In genomic region chr10:12869029-12869671, GRCm38 (mm10) we compare ENCODE assay signal across 7 mouse cellular contexts. TPM values are rescaled to one million over a fixed set of nuclear protein-coding genes. Genes with fewer than 3 reads are reported as not detected.
A peak's percentile ranks its signal among the peaks of the same experiment; 100 is the strongest.
DNase-seq lines count a peak whose midpoint lies in the region; ATAC-seq lines count a peak whose summit lies in the region.

Gene Utrn, minus strand, starts transcription at chr10:12869365.

- ATAC-seq in common myeloid progenitor, adult 5-6 weeks (replicated peaks; ENCODE audit: low read depth, poor library complexity, severe bottlenecking) = peak; percentile 34
- ATAC-seq in midbrain, embryonic 12.5 days (ENCODE audit: low FRiP score, low read depth) = peak; percentile 90

- WGBS in limb, embryonic 10.5 days = under 1% methylated on average over 77 of the region's 77 CpGs
- under 1% methylated on average over 77 of the region's 77 CpGs for WGBS in midbrain, embryonic 12.5 days

- peak within 1 kb of the TSS; percentile 99 for H3K27ac ChIP-seq in limb, embryonic 10.5 days
- peak within 1 kb of the TSS; percentile 68 for H3K27ac ChIP-seq in midbrain, embryonic 12.5 days (replicated peaks)

- H3K4me2 ChIP-seq in midbrain, embryonic 12.5 days (replicated peaks) = peak within 1 kb of the TSS; percentile 96

- DNase-seq in adipocyte (ENCODE audit: low spot score) = peak; percentile 86
- peak; percentile 83 for DNase-seq in gastrocnemius, postnatal 10 days
- peak; percentile 82 for DNase-seq in induced T-regulatory cell, adult 2 months (ENCODE audit: low read depth)
- peak; percentile 90 for DNase-seq in limb, embryonic 10.5 days (ENCODE audit: low spot score)
- peak; percentile 45 to 60 for DNase-seq in spleen, adult 18-20 months

- no peaks in the 10 kb centered on the region for H3K9me3 ChIP-seq in limb, embryonic 10.5 days (replicated peaks)
- H3K9me3 ChIP-seq in midbrain, embryonic 12.5 days = no peaks in the 10 kb centered on the region

- H3K27me3 ChIP-seq in limb, embryonic 10.5 days (ENCODE audit: low read depth, poor library complexity, severe bottlenecking) = 0 out of 2 replicates have a peak, but pooled peaks cover 3% of the 10 kb centered on the region
- peaks cover 10% of the 10 kb centered on the region; the same call in 1 of the 2 replicates for H3K27me3 ChIP-seq in midbrain, embryonic 12.5 days

- peak within 1 kb of the TSS; percentile 83 for H3K4me3 ChIP-seq in limb, embryonic 10.5 days
- peak within 1 kb of the TSS; percentile 79 for H3K4me3 ChIP-seq in midbrain, embryonic 12.5 days

- peak within 1 kb of the TSS; percentile 75 for H3K9ac ChIP-seq in midbrain, embryonic 12.5 days (replicated peaks)

- peaks cover 23% of the 10 kb centered on the region for H3K4me1 ChIP-seq in limb, embryonic 10.5 days
- peaks cover 17% of the 10 kb centered on the region for H3K4me1 ChIP-seq in midbrain, embryonic 12.5 days

- H3K36me3 ChIP-seq in limb, embryonic 10.5 days = no peaks in the 10 kb centered on the region
- no peaks in the 10 kb centered on the region for H3K36me3 ChIP-seq in midbrain, embryonic 12.5 days

RNA-seq across cellular contexts. Expression of gene Utrn, which starts in this region (rescaled TPM):
- 45.9 and 46.5 TPM in 2 replicates for total RNA-seq in common myeloid progenitor, adult 5-6 weeks (2017)
- total RNA-seq in gastrocnemius, postnatal 10 days (2021) = 10 to 100 TPM; 60.0 to 71.8 TPM
- polyA plus RNA-seq in limb, embryonic 10.5 days (2016; fragmentation: Nextera tagmentation; extraction: Ambion mirVana) = 40.2 and 49.0 TPM in 2 replicates
- polyA plus RNA-seq in midbrain, embryonic 12.5 days (2016; fragmentation: Nextera tagmentation; extraction: Ambion mirVana) = 37.3 and 41.2 TPM in 2 replicates

Comparison
In these comparisons a context has a peak if more than half of its experiments do, and no peak if none do; other contexts are left out.
1. Peak in every context shown above with its lines: DNase-seq, ATAC-seq, H3K4me3 ChIP-seq and H3K27ac ChIP-seq.